Mouse (Mus musculus) erythroblast, embryonic 14.5 days (primary cell): Measurements from ENCODE around the gene Cdh8. TPM values are rescaled to one million over a fixed set of nuclear protein-coding genes. Genes with fewer than 3 reads are reported as not detected.

Experiments used
- H3K27me3 ChIP-seq: 2 replicates; pipeline ENCODE4 v1.6.1; 2012; ENCODE audit warnings: inconsistent platforms; ENCODE audit not compliant: control insufficient read depth
- H3K36me3 ChIP-seq: 2 replicates; pipeline ENCODE4 v1.6.1; 2012; ENCODE audit warnings: mild to moderate bottlenecking, inconsistent platforms; ENCODE audit not compliant: control insufficient read depth
- H3K4me1 ChIP-seq: 2 replicates; pipeline ENCODE4 v1.6.1; 2012; ENCODE audit warnings: inconsistent platforms; ENCODE audit not compliant: control insufficient read depth
- H3K4me3 ChIP-seq: replicated peaks from 2 replicates; pipeline ENCODE3; 2012; ENCODE audit warnings: moderate library complexity, mild to moderate bottlenecking, inconsistent platforms
- H3K9me3 ChIP-seq: 2 replicates; pipeline ENCODE4 v1.6.1; 2012; ENCODE audit warnings: low read length, inconsistent platforms, mixed read lengths; ENCODE audit not compliant: control insufficient read depth
- GATA1 ChIP-seq: IDR thresholded peaks from 2 replicates; pipeline ENCODE4 v1.6.1; 2012; ENCODE audit warnings: low read length, inconsistent platforms, mixed read lengths
- TAL1 ChIP-seq: IDR thresholded peaks from 3 replicates; pipeline ENCODE4 v1.6.1; 2012; ENCODE audit warnings: low read length, inconsistent platforms, mixed read lengths
- polyA plus RNA-seq: library from polyadenylated mRNA; stranded (reverse); fragments of >175 nt; gene quantifications from 2 replicates; pipeline ENCODE4 v1.2.3, GENCODE M21; 2012

Gene Cdh8
- polyA plus RNA-seq, 1 experiment: not detected

- H3K4me1 ChIP-seq: no peaks in the 10 kb centered on the region
- H3K27me3 ChIP-seq: no peaks in the 10 kb centered on the region
- TF ChIP-seq TAL1: no peak
- no peak for TF ChIP-seq GATA1
- H3K36me3 ChIP-seq: no peaks in the 10 kb centered on the region
- peaks cover 3% of the 10 kb centered on the region; the same call in 1 of the 2 replicates for H3K9me3 ChIP-seq
- no peak overlapping the region for H3K4me3 ChIP-seq
Measured at GRCm38 (mm10) chr8:99393908-99394307, 22.4 kb downstream of the Cdh8 start.

- TF ChIP-seq TAL1: no peak
- TF ChIP-seq GATA1: no peak
- Histone ChIP-seq H3K4me3 (no peak overlapping the region), H3K9me3 (peaks cover 6% of the 10 kb centered on the region), H3K4me1 (no peaks in the 10 kb centered on the region), H3K27me3 (no peaks in the 10 kb centered on the region), H3K36me3 (no peaks in the 10 kb centered on the region)
Measured at GRCm38 (mm10) chr8:99370104-99370503, 46.2 kb downstream of the Cdh8 start.

- Histone ChIP-seq H3K4me1 (no peaks in the 10 kb centered on the region), H3K36me3 (no peaks in the 10 kb centered on the region), H3K9me3 (peaks cover 6% of the 10 kb centered on the region), H3K27me3 (no peaks in the 10 kb centered on the region), H3K4me3 (no peak overlapping the region)
- TF ChIP-seq TAL1 (no peak), GATA1 (no peak)
Measured at GRCm38 (mm10) chr8:99369166-99369565, 47.1 kb downstream of the Cdh8 start.

GRCm38 (mm10) chr8:99368449-99368848 lies 47.8 kb downstream of the Cdh8 start:
- no peaks in the 10 kb centered on the region for H3K36me3 ChIP-seq
- peaks cover 6% of the 10 kb centered on the region for H3K9me3 ChIP-seq
- H3K27me3 ChIP-seq: no peaks in the 10 kb centered on the region
- no peaks in the 10 kb centered on the region for H3K4me1 ChIP-seq
- H3K4me3 ChIP-seq: no peak overlapping the region
- no peak for TF ChIP-seq TAL1
- no peak for TF ChIP-seq GATA1

GRCm38 (mm10) chr8:99353923-99354322 lies 62.3 kb downstream of the Cdh8 start:
- Histone ChIP-seq H3K27me3 (no peaks in the 10 kb centered on the region), H3K4me3 (no peak overlapping the region), H3K4me1 (no peaks in the 10 kb centered on the region), H3K9me3 (no peaks in the 10 kb centered on the region), H3K36me3 (no peaks in the 10 kb centered on the region)
- TF ChIP-seq TAL1 (no peak), GATA1 (no peak)

DNA sequence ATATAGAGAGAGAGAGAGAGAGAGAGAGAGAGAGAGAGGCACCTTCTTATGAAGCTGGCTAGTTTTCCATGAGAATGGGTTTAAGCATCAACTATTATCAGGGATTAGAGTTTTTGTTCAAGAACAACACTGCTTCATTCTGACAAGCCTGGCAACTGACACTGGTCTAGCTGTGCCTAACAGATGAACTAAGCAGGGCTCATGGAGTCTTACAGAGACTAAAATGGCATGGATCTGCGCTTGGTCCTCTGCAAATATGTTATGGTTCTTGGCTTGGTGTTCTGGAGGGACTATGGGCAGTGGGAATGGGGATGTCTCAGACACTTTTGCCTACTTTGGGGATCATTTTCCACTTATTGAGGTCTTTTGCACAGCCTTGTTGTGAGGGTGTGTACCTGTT lies 63.0 kb downstream of the Cdh8 start:
- Histone ChIP-seq H3K4me1 (no peaks in the 10 kb centered on the region), H3K9me3 (no peaks in the 10 kb centered on the region), H3K4me3 (no peak overlapping the region), H3K36me3 (no peaks in the 10 kb centered on the region), H3K27me3 (no peaks in the 10 kb centered on the region)
- TF ChIP-seq TAL1 (no peak), GATA1 (no peak)

GRCm38 (mm10) chr8:99349456-99349855 lies 66.8 kb downstream of the Cdh8 start:
- TF ChIP-seq TAL1: no peak
- no peak for TF ChIP-seq GATA1
- Histone ChIP-seq H3K27me3 (no peaks in the 10 kb centered on the region), H3K36me3 (no peaks in the 10 kb centered on the region), H3K4me1 (no peaks in the 10 kb centered on the region), H3K9me3 (no peaks in the 10 kb centered on the region; the same call in 1 of the 2 replicates), H3K4me3 (no peak overlapping the region)

DNA sequence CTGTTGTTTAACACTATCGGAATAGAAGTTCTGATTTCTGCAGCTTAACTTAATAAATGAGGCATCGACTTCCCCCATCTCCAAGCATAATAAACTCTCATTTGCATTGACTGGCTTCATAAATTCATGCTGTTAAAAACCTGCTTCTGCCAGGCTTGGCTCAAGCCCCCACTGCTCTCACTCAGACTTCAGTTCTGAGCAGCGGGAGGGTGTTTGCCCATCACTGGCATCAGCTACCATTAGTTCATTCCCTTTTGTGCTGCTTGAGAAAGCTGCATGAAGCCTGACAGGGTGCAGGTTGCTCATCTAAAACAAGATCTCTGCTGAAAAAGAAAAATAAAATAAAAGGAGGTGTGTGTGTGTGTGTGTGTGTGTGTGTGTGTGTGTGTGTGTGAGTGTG lies 67.7 kb downstream of the Cdh8 start:
- H3K9me3 ChIP-seq: no peaks in the 10 kb centered on the region; the same call in 1 of the 2 replicates
- H3K27me3 ChIP-seq: no peaks in the 10 kb centered on the region
- H3K36me3 ChIP-seq: no peaks in the 10 kb centered on the region
- no peak overlapping the region for H3K4me3 ChIP-seq
- TF ChIP-seq TAL1 (no peak), GATA1 (no peak)
- no peaks in the 10 kb centered on the region for H3K4me1 ChIP-seq

GRCm38 (mm10) chr8:99339310-99339709 lies 77.0 kb downstream of the Cdh8 start:
- no peaks in the 10 kb centered on the region for H3K9me3 ChIP-seq
- H3K4me1 ChIP-seq: no peaks in the 10 kb centered on the region
- no peak for TF ChIP-seq TAL1
- no peak for TF ChIP-seq GATA1
- H3K36me3 ChIP-seq: no peaks in the 10 kb centered on the region
- no peak overlapping the region for H3K4me3 ChIP-seq
- H3K27me3 ChIP-seq: no peaks in the 10 kb centered on the region

DNA sequence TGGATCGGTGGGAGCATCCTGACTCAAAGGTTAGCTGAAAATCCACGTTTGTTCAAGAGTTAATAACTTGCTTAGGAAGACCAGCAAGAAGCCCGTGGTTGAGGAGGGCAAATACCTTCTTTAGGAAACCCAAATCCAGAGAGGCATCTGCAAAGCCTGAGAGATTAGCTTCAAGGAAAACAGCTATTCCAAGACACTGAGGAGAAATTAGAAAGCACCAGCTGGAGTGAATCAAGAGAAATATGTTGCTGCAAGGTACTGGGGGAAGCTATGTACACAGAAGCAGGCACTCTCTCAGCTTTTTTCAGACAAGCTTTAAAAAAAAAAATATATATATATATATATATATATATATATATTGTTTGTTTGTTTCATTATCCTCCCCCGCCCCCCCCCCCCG lies 88.7 kb downstream of the Cdh8 start:
- H3K4me3 ChIP-seq: no peak overlapping the region
- TF ChIP-seq GATA1: no peak
- TF ChIP-seq TAL1: no peak
- no peaks in the 10 kb centered on the region for H3K4me1 ChIP-seq
- H3K9me3 ChIP-seq: peaks cover 4% of the 10 kb centered on the region
- H3K27me3 ChIP-seq: no peaks in the 10 kb centered on the region
- no peaks in the 10 kb centered on the region for H3K36me3 ChIP-seq
